Mouse (Mus musculus): Measurements from ENCODE around the gene C2cd4c. TPM values are rescaled to one million over a fixed set of nuclear protein-coding genes. Genes with fewer than 3 reads are reported as not detected.
A peak's percentile ranks its signal among the peaks of the same experiment; 100 is the strongest.

C2cd4c gene
- polyA plus RNA-seq, 1 experiment: not detected

GRCm38 (mm10) chr10:79580811-79581210 is 33.0 kb downstream of the C2cd4c start:
- Histone ChIP-seq H3K4me1 (ENCODE audit: control insufficient read depth, insufficient read depth, insufficient read length) (peaks cover 8% of the 10 kb centered on the region; the same call in 1 of the 2 replicates), H3K36me3 (ENCODE audit: control insufficient read depth, insufficient read depth, low read length) (no peaks in the 10 kb centered on the region), H3K27ac (ENCODE audit: insufficient read depth, low read length) (no peak overlapping the region), H3K27me3 (ENCODE audit: control insufficient read depth, insufficient read depth, low read length) (no peaks in the 10 kb centered on the region), H3K4me3 (ENCODE audit: extremely low read depth, insufficient read depth, insufficient read length) (no peak overlapping the region)
- DNase-seq (ENCODE audit: low read depth in 1 of 2, low spot score in 2 of 2): peak in 1 of 2 experiments; percentile 7
- TF ChIP-seq POLR2A (IDR thresholded peaks at IDR 0.05; ENCODE audit: low read depth, low read length) (no peak), CTCF (IDR thresholded peaks at IDR 0.05; ENCODE audit: extremely low read depth, insufficient read depth, insufficient read length, insufficient replicate concordance) (peak; percentile 41; the same call in 1 of the 2 replicates)
- 61% methylated on average over 6 of the region's 6 CpGs for WGBS

- 80% methylated on average over 7 of the region's 7 CpGs for WGBS
Observed at GRCm38 (mm10) chr10:79580356-79580755, 33.5 kb downstream of the C2cd4c start.

GRCm38 (mm10) chr10:79579781-79580180 is 34.0 kb downstream of the C2cd4c start:
- H3K27ac ChIP-seq (ENCODE audit: insufficient read depth, low read length): no peak overlapping the region
- 85% methylated on average over 12 of the region's 12 CpGs for WGBS
- H3K4me3 ChIP-seq (ENCODE audit: extremely low read depth, insufficient read depth, insufficient read length): no peak overlapping the region
- no peak for TF ChIP-seq POLR2A (IDR thresholded peaks at IDR 0.05; ENCODE audit: low read depth, low read length)
- no peak for TF ChIP-seq CTCF (IDR thresholded peaks at IDR 0.05; ENCODE audit: extremely low read depth, insufficient read depth, insufficient read length, insufficient replicate concordance)
- no peak for DNase-seq (ENCODE audit: low read depth in 1 of 2, low spot score in 2 of 2)
- H3K4me1 ChIP-seq (ENCODE audit: control insufficient read depth, insufficient read depth, insufficient read length): peaks cover 6% of the 10 kb centered on the region; the same call in 1 of the 2 replicates
- no peaks in the 10 kb centered on the region for H3K36me3 ChIP-seq (ENCODE audit: control insufficient read depth, insufficient read depth, low read length)
- H3K27me3 ChIP-seq (ENCODE audit: control insufficient read depth, insufficient read depth, low read length): no peaks in the 10 kb centered on the region

More at GRCm38 (mm10) chr10:79580356-79580755, 33.5 kb downstream of the C2cd4c start:
- no peak overlapping the region for H3K27ac ChIP-seq (ENCODE audit: insufficient read depth, low read length)
- H3K27me3 ChIP-seq (ENCODE audit: control insufficient read depth, insufficient read depth, low read length): no peaks in the 10 kb centered on the region
- H3K36me3 ChIP-seq (ENCODE audit: control insufficient read depth, insufficient read depth, low read length): no peaks in the 10 kb centered on the region
- TF ChIP-seq CTCF (IDR thresholded peaks at IDR 0.05; ENCODE audit: extremely low read depth, insufficient read depth, insufficient read length, insufficient replicate concordance): no peak
- TF ChIP-seq POLR2A (IDR thresholded peaks at IDR 0.05; ENCODE audit: low read depth, low read length): no peak
- peaks cover 8% of the 10 kb centered on the region; the same call in 1 of the 2 replicates for H3K4me1 ChIP-seq (ENCODE audit: control insufficient read depth, insufficient read depth, insufficient read length)
- DNase-seq (ENCODE audit: low read depth in 1 of 2, low spot score in 2 of 2): no peak
- H3K4me3 ChIP-seq (ENCODE audit: extremely low read depth, insufficient read depth, insufficient read length): no peak overlapping the region

- H3K27me3 ChIP-seq (ENCODE audit: control insufficient read depth, insufficient read depth, low read length): no peaks in the 10 kb centered on the region
- H3K27ac ChIP-seq (ENCODE audit: insufficient read depth, low read length): no peak overlapping the region
- H3K4me3 ChIP-seq (ENCODE audit: extremely low read depth, insufficient read depth, insufficient read length): no peak overlapping the region
- TF ChIP-seq POLR2A (IDR thresholded peaks at IDR 0.05; ENCODE audit: low read depth, low read length) (no peak), CTCF (IDR thresholded peaks at IDR 0.05; ENCODE audit: extremely low read depth, insufficient read depth, insufficient read length, insufficient replicate concordance) (no peak)
- 73% methylated on average over 7 of the region's 7 CpGs for WGBS
- no peaks in the 10 kb centered on the region for H3K4me1 ChIP-seq (ENCODE audit: control insufficient read depth, insufficient read depth, insufficient read length)
- DNase-seq (ENCODE audit: low read depth in 1 of 2, low spot score in 2 of 2): no peak
- H3K36me3 ChIP-seq (ENCODE audit: control insufficient read depth, insufficient read depth, low read length): no peaks in the 10 kb centered on the region
Observed at GRCm38 (mm10) chr10:79578891-79579290, 34.9 kb downstream of the C2cd4c start.

GRCm38 (mm10) chr10:79578276-79578675 is 35.5 kb downstream of the C2cd4c start:
- TF ChIP-seq CTCF (IDR thresholded peaks at IDR 0.05; ENCODE audit: extremely low read depth, insufficient read depth, insufficient read length, insufficient replicate concordance) (no peak), POLR2A (IDR thresholded peaks at IDR 0.05; ENCODE audit: low read depth, low read length) (no peak)
- DNase-seq (ENCODE audit: low read depth in 1 of 2, low spot score in 2 of 2): no peak
- no peaks in the 10 kb centered on the region for H3K36me3 ChIP-seq (ENCODE audit: control insufficient read depth, insufficient read depth, low read length)
- H3K4me3 ChIP-seq (ENCODE audit: extremely low read depth, insufficient read depth, insufficient read length): no peak overlapping the region
- no peaks in the 10 kb centered on the region for H3K4me1 ChIP-seq (ENCODE audit: control insufficient read depth, insufficient read depth, insufficient read length)
- no peak overlapping the region for H3K27ac ChIP-seq (ENCODE audit: insufficient read depth, low read length)
- no peaks in the 10 kb centered on the region for H3K27me3 ChIP-seq (ENCODE audit: control insufficient read depth, insufficient read depth, low read length)
- 84% methylated on average over 9 of the region's 9 CpGs for WGBS

- Histone ChIP-seq H3K36me3 (ENCODE audit: control insufficient read depth, insufficient read depth, low read length) (no peaks in the 10 kb centered on the region), H3K4me3 (ENCODE audit: extremely low read depth, insufficient read depth, insufficient read length) (no peak overlapping the region), H3K27me3 (ENCODE audit: control insufficient read depth, insufficient read depth, low read length) (no peaks in the 10 kb centered on the region), H3K4me1 (ENCODE audit: control insufficient read depth, insufficient read depth, insufficient read length) (no peaks in the 10 kb centered on the region), H3K27ac (ENCODE audit: insufficient read depth, low read length) (no peak overlapping the region)
- WGBS: 69% methylated on average over 4 of the region's 4 CpGs
- DNase-seq (ENCODE audit: low read depth in 1 of 2, low spot score in 2 of 2): no peak
- no peak for TF ChIP-seq CTCF (IDR thresholded peaks at IDR 0.05; ENCODE audit: extremely low read depth, insufficient read depth, insufficient read length, insufficient replicate concordance)
- no peak for TF ChIP-seq POLR2A (IDR thresholded peaks at IDR 0.05; ENCODE audit: low read depth, low read length)
Observed at GRCm38 (mm10) chr10:79577376-79577775, 36.4 kb downstream of the C2cd4c start.

GRCm38 (mm10) chr10:79575754-79576153 is 38.1 kb downstream of the C2cd4c start:
- no peaks in the 10 kb centered on the region for H3K4me1 ChIP-seq (ENCODE audit: control insufficient read depth, insufficient read depth, insufficient read length)
- no peaks in the 10 kb centered on the region for H3K36me3 ChIP-seq (ENCODE audit: control insufficient read depth, insufficient read depth, low read length)
- TF ChIP-seq CTCF (IDR thresholded peaks at IDR 0.05; ENCODE audit: extremely low read depth, insufficient read depth, insufficient read length, insufficient replicate concordance) (no peak), POLR2A (IDR thresholded peaks at IDR 0.05; ENCODE audit: low read depth, low read length) (no peak)
- no peak for DNase-seq (ENCODE audit: low read depth in 1 of 2, low spot score in 2 of 2)
- WGBS: 88% methylated on average over 6 of the region's 6 CpGs
- H3K4me3 ChIP-seq (ENCODE audit: extremely low read depth, insufficient read depth, insufficient read length): no peak overlapping the region
- H3K27me3 ChIP-seq (ENCODE audit: control insufficient read depth, insufficient read depth, low read length): no peaks in the 10 kb centered on the region
- no peak overlapping the region for H3K27ac ChIP-seq (ENCODE audit: insufficient read depth, low read length)
